Mouse (Mus musculus): ENCODE measurements around the gene Olfr90.
A peak's percentile ranks its signal among the peaks of the same experiment; 100 is the strongest.

DNA sequence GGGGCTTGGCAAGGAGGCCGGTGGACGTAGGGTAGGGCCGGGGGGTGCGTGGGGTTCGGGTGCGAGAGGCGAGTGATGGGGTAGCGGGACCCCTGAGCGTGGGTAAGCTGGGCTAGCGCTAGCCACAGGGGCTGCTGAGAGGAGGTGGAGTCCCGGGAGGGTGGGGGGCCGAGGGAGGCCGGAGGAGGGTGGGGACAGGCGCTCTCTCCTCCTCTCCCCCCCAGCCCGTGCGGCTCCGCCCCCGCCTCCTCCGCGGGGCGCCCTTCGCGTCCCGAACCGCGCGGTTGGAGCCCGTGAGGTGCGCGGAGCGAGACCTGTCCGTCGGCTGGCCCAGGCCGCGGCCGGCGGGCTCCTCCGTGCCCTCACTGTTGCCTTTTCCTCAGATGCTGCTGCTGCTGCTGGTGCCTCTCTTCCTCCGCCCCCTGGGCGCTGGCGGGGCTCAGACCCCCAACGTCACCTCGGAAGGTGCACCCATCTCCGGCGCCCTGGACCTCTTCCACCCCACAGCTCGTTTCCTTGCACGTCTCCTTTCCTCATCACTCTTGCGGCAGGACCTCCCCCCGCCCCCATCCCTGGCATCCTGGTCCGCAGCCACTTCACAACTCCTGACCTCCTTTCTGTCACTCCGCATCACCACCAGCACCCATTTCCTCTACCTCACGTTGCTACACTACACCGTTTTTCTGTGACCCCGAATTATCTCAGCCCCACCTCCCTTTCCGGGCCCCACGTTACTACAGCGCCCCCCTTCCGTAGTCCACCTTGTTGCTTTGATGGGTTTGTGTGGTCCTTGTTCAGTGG is 41.8 kb downstream of the Olfr90 start:
- TF ChIP-seq CTCF (IDR thresholded peaks at IDR 0.05; ENCODE audit: borderline replicate concordance, insufficient read depth, low read depth, low read length) (peak; percentile 19; the same call in 1 of the 2 replicates), POLR2A (IDR thresholded peaks at IDR 0.05; ENCODE audit: borderline replicate concordance, insufficient read depth, low read length) (0 out of 2 replicates have a peak, but pooled peaks have one; percentile 34)

All from cerebellum, adult 2 months (tissue).